Mouse (Mus musculus): ENCODE data around the gene Ttbk1.

DNA sequence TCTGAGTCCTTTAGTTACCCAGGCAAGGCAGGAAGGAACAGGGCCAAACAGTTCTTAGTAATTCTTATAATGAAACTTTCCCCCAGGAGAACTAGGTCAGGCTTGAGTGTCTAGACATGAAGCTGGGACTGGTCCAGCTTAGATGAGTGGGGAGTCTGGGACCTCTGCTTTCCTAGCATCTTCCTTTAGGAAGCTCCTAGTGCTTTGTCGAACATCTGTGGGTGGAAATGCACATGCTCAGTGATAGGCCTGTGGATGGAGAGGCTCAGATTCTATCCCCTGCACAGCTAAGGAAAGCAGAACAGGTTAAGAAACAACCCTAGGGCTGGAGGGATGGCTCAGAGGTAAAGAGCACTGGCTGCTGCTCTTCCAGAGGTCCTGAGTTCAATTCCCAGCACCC is 92.8 kb downstream of the Ttbk1 start:
- TF ChIP-seq MAFK (IDR thresholded peaks at IDR 0.05; ENCODE audit: borderline replicate concordance, low read depth, low read length) (no peak), MAZ (IDR thresholded peaks at IDR 0.05; ENCODE audit: low read depth, low read length) (no peak), POLR2A (IDR thresholded peaks at IDR 0.05; ENCODE audit: control insufficient read depth in 1 of 2, insufficient read depth in 1 of 2, low read depth in 1 of 2, low read length in 2 of 2, poor library complexity in 1 of 2) (no peak), ZKSCAN1 (IDR thresholded peaks at IDR 0.05; ENCODE audit: low read depth, low read length) (no peak)

Data from MEL (cell line).